Mouse (Mus musculus): Measurements from ENCODE around the gene Tjp2.
"Not testable (repeated sequence)": the region's sequence is repeated elsewhere in the genome, so short reads cannot be mapped to it uniquely, and the experiment has no call there.

The Tjp2 gene

DNA sequence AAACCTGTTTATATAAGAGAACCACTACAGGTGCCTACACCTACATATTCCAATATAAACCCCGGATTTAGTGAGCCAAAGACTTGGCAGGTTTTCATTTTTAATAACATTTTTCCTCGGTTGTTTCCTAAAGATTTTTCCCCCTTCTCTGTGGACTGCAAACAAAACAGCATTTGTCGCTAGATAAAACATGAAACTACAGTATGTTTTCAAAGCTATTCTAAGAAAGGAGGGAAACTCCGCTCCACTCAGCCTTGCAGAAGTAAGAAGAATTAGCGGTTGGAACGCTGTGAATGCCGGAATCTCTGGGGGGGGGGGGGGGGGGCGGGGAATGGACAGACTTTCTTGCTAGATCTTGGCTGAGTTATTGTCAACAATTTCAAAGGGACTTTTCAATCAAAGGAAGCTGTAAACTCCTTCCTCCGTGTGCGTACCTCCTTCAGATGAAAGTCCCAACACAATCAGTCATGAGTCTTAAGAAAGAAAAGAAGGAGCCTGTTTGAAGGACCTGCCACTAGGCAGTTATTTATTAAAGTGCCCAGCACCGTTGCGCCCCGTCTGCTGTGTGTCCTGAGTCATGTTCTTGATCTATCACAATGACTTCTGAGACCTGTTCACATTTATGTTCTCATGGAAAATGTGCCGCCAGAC lies 3.9 kb downstream of the Tjp2 start:
- no peak for DNase-seq

DNA sequence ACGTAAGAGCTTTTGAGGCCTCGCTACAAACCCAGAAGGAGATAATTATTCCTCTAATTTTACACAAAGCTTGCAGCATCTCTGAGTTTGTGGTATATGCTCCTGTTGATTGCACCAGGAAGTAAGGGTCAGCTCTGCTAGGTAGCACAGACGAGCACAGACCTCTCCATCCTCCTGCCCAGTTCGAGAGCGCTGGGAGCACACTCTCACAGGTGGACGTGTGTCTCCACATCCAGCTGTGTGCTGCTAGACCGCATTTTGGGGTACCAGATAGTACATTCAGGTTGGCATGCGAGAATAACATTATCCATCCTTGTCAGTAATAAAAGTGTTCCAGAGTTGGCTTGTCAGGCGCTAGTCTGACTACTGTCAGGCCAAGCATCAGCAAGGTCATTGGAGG lies 5.8 kb downstream of the Tjp2 start:
- no peak for DNase-seq

DNA sequence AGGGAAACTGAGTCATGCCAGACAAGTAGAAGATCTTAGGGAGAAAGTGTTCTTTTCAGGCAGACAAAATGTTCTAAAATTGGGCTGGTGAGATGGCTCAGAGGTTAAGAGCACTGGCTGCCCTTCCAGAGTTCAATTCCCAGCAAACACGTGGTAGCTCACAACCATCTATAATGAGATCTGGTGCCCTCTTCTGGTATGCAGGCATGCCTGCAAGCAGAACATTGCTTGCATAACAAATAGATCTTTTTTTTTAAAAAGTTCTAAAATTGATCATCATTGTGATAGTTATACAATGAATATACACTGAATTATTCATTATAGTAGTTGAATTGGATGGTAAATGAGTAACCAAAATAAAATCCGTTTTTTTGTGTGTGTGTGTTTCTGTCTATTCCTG lies 6.5 kb downstream of the Tjp2 start:
- no peak for DNase-seq

DNA sequence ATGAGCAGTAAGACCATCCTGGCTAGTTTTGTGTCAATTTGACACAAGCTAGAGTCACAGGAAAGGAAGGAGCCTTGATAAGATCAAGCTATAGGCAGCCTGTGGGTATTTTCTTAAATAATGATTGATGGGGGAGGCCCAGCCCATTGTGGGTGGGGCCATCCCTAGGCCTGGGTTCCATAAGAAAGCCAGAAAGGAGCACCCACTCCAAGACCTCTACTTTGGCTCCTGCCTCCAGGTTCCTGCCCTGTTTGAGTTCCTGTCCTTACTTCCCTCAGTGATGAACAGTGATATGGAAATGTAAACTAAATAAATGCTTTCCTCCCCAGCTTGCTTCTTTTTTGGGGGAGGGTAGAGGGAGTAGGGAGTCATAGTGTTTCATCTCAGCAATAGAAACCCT lies 7.0 kb downstream of the Tjp2 start:
- DNase-seq: no peak

DNA sequence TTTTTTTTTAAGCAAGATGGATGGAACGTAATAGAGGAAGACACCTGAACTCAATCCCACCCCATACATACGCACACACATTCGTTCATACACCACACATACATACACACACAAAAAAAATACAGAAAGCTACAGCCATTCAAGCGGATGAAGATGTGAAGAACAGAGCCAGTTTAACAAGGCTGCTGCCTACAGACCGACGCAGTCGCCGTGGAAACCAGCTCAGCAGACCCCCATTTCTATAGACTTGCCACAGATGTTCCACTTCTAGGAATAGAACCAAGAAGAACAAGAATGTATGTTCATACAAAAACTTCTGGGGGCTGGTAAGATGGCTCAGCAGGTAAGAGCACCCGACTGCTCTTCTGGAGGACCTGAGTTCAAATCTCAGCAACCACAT lies 8.1 kb downstream of the Tjp2 start:
- no peak for DNase-seq

DNA sequence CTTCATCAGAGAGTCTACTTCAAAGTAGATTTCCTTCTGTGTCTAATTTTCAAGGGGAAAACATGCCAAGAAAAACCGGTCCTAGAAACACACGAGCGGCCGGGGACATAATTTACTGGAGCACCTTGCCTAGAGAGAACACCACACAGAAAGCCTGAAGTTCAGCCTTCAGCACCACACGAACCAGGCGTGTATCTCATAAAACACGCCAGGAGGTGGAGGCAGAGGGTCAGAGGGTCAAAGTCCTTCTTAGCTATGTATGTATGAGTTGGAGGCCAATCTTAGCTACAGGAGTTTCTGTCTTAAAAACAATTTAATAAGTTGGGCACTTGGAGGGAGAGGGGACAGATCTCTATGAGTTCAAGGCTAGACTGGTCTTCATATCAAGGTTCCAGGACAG lies 9.9 kb downstream of the Tjp2 start:
- no peak for DNase-seq

DNA sequence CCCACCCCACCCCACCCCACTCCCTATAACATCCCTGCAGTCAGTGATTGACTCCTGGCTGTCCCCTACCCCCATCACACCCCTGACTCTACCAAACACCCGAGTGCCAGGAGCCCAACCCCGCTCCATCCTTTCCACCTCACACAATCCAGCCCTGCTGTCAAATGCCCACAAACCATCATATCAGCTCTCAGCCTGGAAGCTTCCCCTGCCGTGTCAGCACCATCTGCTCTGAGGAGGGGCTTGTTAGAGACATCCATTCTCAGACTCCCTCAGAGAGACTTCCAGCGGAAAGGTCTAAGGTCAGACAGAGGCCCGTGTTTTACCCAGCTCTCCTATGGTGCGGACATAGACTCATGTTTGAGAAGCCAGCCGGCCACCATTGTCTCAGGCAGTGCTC lies 11.5 kb downstream of the Tjp2 start:
- DNase-seq: no peak

DNA sequence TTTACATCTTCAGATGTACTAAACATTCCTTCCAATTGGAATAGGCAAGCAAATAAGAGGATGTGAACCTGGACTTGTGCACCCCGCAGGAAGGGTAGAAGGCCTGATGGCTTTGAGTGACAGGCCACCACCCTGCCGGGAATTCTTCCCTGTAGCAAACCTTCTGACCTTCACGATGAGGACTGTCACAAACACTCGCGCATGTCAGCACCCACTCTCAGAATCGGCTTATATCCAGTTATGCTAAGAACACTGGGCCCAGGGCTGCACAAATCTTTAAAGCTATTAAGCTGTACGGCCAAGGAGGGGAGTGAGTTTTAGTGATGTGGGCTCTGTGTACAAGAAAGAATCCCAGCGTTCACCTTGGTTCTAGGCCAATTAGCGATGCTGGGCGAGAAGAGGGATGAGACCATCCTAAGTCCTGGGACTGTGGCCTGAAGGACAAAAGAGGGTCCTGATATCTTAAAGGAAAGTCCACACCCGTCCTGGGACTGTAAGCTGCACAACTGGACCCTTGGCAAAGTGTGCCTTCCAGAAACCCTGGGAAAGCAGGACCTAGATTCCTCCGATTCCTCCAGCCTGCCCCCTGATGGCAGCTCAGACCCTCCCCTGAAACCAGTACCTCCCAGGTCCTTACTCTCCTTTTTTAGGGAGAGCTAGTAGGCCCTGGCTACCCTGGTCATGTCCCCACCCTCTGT lies 12.1 kb downstream of the Tjp2 start:
- DNase-seq: no peak

DNA sequence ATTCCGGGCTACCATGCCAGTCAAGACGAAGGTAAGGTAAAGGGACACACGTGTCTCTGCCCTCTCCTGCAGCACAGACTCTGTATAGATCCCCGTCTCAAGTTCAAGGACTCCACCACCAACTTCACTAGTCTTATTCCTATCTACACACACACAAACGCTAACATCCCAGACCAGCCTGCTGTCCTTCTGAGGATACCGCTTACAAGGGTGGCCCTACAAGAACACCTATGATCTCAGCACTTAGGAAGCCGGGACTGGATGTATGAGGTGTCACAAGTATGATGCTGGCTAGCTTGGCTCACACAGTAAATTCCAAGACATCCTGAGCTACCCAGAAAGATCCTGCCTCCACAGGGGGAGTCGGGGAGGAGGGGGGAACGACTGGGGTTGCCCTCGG lies 13.7 kb downstream of the Tjp2 start:
- DNase-seq: no peak

DNA sequence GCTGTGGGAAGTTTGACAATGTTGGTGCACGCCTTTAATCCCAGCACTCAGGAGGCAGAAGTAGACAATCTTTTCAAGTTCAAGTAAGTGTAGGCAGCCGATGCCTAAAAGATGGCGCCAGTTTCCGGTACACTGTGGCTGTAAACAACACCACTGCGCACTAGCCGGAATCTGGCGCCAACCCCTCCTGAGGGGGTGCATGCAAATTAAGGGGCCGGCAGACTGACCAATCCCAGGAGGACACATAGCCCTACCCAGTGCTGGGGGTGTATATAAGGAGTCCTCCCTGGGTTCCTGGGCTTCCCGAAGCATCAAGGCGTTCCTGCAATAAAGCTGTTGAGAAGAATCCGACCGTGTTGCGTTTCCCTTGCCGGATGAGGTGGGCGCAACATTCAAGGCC lies 15.3 kb downstream of the Tjp2 start:
- DNase-seq: no peak

DNA sequence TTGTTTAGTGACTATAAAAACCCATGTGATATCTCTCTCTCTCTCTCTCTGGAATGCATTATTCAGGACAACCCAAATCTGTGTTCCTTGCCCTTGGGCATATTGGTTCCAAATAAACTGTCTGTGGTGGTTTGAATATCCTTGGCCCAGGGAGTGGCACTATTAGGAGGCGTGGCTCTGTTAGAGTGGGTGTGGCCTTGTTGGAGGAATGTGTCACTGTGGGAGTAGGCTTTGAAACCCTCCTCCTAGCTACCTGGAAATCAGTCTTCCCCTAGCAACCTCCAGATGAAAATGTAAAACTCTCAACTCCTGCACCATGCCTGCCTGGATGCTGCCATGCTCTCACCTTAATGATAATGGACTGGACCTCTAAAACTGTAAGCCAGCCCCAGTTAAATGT lies 16.9 kb downstream of the Tjp2 start:
- DNase-seq: no peak

DNA sequence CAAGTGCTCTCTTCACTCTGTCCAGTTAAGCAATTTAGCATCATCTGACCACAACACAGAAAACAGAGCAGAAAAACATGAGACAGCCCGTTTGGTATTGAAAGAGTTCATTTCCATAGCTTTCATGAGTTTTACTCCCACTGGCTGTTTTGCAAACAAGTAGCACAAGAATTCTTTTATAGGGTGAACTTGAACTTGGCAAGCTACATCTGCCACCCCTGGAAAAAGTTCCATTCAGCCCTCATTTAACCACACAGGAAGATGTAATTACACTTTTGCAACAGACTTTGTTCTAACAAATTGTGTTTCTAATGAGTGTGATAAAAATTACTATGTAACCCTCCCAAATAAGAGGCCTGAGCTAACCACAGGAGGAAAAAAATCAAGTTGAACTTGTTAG lies 19.8 kb downstream of the Tjp2 start:
- no peak for DNase-seq

DNA sequence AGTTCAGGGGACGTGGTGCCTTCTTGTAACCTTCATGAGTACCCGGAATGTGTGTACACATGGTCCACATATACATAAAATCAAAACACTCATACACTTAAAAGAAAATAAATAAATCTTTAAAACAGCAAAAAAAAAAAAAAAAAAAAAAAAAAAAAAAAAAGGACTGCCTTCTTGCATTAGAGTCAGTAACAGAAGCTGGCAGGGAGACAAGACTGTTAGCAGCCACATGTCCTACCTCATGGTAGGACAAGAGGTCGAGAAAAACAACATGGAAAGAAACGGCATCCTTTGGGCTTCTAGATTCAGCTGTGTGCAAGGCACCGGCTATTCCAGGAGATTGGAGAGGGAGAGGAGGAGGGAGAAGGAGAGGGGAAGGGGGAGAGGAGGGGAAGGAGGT lies 23.0 kb downstream of the Tjp2 start:
- no peak for DNase-seq

DNA sequence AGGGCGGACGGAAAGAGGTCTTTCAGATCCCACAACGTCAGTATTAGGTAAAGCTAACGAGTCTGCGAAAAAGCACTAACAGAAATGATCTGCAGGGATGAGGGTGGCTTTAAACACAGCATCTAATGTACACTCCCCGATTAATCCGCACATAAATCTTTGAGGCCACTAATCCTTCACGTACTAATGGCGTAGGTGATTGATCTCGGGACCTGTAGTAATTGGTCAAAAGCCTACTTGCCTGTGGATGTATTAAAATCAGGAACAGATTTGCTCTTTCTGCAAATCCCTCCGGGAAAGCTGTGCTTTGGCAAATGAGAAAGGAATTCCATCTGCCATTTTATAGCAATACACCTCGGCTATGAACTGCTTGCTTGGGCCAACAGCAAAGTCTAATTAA lies 24.3 kb downstream of the Tjp2 start:
- DNase-seq: no peak

DNA sequence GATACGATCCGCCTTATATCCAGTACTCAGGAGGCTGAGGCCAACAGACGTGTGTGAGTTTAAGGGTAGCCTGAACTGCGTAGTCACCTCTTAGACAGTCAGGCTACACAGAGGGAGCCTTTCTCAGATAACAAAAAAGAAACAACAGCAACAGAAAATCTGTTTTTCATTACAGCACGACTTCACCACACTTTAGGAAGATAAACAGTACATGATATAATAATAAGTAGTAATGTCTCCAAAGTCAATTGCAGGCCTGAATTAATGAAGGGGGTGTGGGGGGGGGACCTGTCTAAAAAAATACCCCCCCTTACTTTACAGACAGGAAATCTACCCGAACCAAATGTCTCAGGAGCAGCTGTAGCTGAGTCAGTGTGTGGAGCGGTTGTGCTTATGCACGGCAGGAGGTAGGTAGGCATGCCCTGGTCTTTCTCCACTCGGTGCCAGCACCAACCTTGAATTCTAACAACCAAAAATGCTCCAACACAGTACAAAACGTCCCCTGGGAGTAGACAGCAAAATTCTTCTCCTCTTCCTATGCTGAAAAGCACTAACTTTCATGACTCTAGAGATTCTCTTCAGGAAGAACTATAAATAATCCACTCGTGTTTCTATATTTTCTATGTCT lies 26.0 kb downstream of the Tjp2 start:
- no peak for DNase-seq

DNA sequence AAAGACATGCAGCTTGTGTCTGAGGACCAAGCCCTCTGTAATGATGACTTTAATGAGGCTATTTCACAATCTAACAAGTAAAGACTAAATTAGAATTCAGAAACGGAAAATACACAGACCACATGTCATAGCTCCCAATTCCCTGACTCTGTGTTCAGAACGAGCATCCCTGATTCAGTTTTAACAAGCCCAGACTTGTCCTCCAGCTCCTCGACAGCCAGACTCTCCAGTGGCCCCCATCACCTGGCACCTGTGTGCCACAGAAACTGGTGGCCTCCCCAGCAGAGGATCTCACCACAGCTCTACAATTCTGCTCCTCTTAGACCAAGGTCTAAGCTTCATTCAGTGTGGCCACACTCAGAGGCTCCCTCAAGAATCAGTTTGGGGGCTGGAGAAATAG lies 27.5 kb downstream of the Tjp2 start:
- DNase-seq: no peak

DNA sequence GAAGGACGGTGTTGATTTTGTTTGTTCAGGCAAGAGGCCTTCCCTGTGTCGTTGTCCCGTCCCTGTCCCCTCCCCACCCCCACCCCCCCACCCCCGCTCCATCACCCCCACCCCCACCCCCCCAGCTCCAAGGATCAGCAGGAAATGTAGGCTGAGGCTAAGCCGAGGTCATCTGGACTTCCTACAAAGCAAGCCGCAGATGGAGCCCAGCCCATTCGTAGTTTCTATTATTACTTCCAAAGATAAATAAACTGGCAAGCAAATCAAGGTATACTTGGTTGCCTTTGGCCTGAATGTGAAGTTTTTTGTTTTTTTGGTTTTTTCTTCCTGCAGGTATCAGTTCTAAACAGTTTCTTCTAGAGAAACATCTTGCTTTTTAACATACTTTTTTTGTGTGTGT lies 29.6 kb downstream of the Tjp2 start:
- DNase-seq: no peak

DNA sequence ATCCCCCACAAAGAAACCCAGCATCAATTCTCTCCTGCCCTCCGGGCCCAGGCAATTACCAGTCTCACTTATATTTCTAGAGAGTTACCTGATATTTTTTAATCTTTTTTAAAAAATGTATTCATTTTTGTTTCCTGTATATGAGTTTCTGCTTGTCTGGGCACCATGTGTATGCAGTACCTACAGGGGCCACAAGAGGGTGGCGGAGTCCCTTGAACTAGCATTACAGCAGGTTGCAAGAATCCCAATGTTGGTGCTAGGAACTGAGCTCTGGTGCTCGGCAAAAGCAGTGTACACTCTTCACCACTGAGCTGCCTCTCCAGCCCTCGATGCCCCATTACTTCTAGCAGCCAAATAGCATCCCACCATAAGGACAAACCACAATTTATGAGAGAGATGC lies 30.6 kb downstream of the Tjp2 start:
- DNase-seq: no peak

DNA sequence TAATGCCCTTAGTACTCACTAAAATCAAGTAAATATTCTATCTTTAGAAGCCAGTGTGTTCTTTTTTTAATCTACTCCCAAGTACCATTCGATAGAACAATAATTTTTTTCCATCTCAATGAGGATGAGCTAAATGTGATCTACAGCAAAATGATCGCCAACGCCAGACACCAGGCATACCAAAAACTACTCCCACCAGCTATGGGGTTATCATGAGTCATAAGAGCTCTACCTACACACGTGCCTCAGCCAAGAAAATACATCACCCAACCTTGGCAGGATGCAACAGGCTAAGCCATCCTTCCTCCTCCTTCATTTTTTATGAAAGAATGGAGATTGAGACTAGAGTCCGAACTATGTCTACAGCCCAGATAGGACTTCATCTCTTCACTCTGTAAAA lies 31.9 kb downstream of the Tjp2 start:
- DNase-seq: no peak

DNA sequence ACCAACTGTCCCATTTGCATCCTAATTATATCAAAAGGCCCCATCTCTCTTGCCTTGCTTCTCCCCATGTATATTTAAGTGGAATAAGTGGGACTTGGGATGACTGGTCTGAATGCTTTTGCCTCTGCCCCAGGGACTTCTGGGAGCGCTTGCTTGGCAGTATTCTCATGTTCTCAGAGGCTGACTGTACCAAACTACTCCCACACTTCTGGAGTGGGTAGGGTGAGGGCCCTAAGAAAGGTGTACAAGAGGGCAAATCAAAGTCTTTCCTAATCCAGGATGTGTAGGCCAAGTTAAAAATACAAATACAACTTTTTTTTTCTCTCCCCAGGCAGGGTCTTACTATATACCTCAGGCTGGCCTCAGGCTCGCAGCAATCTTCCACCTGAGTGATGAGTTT lies 37.0 kb downstream of the Tjp2 start:
- no peak for DNase-seq

DNA sequence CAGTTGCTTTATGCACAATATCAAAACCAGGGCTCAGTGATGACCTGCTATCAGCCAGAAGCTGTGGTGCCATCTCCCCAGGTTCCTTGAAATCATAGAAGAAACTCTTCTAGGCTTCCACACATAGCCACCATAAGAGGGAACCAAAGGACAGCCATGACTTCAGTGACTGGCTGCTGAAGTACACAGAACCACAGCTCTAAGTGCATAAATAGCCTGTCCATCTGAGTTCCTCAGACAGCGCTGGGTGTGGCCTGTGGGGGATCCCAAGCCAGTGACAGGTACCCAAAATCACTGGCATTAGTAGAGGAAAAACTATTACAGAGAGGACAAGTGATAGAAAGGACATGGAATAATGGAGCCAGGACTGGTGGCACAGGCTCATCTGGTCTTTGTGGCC lies 37.5 kb downstream of the Tjp2 start:
- not testable (repeated sequence) for DNase-seq

DNA sequence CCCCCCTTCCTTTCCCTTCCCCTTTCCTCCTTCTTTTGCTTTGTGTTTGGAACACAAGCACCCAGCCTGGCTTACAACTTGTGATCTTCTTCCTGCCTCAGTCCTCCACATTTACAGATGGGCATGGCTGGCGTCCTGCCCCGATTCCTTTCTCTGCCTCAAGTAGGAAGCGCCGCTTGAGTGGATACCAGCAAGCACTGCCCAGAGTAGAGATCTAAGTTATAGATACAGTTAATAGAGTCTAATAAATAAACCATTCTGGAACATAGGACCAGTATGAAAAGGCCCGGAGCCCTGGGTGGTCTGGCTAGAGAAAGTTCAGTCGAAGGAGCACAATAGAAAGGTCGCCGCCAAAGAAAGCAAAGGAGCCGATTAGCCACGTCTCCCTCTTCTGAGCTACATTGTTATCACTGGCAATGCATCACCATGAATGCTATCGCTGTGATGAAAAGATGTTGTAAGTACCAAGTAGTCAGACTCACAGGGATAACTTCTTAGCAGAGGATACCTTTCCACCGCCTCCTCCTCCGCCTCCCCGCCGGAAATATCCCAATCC lies 41.1 kb downstream of the Tjp2 start:
- no peak for DNase-seq

DNA sequence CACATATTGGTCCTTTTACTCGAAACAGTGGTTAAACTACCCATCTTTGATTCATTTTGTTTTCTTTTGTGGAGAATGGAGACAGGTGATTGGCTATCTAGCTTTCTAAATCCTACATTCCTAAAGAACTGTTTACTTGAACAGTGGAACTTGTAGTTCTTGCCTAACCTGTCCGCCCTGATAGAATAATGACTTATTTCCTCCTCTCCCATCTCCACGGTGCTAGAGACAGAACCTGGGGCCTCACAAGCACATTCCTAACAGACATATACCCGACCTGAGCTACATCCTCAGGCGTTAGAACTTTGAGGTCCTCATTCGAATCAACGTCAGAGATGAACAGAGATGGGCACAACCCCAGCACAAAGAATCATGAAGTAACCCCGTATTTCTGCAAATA lies 44.4 kb downstream of the Tjp2 start:
- DNase-seq: no peak

DNA sequence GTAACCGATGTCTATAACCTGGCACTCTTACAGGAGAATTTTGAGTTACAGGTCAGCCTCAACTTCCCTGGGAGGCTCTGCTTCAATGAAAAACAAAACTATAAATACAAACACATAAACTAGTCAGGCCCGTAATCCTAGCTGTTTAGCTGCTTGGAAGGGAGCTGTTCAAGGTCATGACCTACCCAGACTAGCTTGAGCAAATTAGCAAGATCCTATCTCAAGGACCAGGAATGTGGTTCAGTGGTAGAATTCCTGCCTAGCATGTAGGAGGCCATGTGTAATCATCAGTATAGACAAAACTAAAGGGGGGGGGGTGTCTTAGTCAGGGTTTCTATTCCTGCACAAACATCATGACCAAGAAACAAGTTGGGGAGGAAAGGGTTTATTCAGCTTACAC lies 46.7 kb downstream of the Tjp2 start:
- no peak for DNase-seq

DNA sequence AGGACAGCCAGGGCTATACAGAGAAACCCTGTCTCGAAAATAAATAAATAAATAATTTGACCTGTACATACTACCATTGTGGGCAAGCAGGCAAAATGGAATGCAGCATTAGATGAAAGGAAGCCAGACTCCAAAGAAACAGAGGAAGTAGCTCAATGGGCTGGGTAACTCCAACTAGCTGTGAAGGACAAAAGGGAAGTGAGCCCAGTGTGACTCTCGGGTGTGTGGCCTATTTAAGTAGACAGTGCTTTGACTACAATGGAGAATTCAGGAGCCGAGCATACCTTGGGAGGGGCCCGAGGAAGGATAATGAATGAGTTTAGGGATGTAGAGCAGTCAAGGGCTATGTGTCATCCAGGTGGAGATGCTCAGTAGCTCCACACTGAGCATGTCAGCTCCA lies 48.1 kb downstream of the Tjp2 start:
- DNase-seq: no peak
